Mouse (Mus musculus): ENCODE measurements around the gene Pank1. TPM values are rescaled to one million over a fixed set of nuclear protein-coding genes. Genes with fewer than 3 reads are reported as not detected.

The Pank1 gene
- total RNA-seq, 1 experiment = 6.9 TPM

DNA sequence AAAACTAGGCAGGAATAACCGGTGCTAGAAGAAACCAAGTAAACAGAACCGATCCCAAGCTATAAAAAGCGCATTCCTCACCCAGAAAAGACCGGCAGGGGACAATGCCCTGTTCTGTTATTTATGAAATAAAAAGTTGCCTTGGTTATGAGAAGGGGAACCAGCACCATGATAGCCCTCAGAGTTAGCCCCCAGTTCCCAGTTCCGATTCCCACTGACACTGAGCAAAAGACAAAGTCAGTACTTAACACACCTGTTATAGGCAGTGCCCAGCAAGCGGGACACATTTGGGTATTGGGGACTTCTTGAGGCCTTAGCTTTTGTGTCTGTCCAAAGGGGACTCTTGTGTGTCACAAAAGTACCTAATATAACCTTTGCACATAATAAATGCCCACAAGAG, 369 bp upstream of the Pank1 start:
- Histone ChIP-seq H3K27ac (ENCODE audit: insufficient read depth, low read depth, low read length, poor library complexity, severe bottlenecking) (no peak overlapping the region), H3K9me3 (ENCODE audit: control insufficient read depth, insufficient read depth, low read depth, low read length) (no peaks in the 10 kb centered on the region), H3K4me1 (ENCODE audit: control insufficient read depth in 2 of 2, insufficient read depth in 2 of 2, low read length in 2 of 2, poor library complexity in 1 of 2) (peaks cover 0 to 4% of the 10 kb centered on the region in 2 experiments; a peak in 1 of 4 replicates), H3K4me3 (ENCODE audit: insufficient read depth in 1 of 2, low read depth in 1 of 2, low read length in 2 of 2, poor library complexity in 1 of 2, severe bottlenecking in 1 of 2) (peak overlapping the region; percentile 71 to 80), H3K36me3 (ENCODE audit: control insufficient read depth, insufficient read depth, low read length, poor library complexity, severe bottlenecking) (no peaks in the 10 kb centered on the region), H3K9ac (ENCODE audit: insufficient read depth, low read depth, low read length, poor library complexity, severe bottlenecking) (peak overlapping the region; percentile 86; the same call in 1 of the 2 replicates)
- no peak for DNase-seq (ENCODE audit: low read depth, low spot score)
- in situ Hi-C loops (cut with MboI; ENCODE audit: low sequenced_read_pairs in 2 of 2, unreplicated experiment in 2 of 2) = no loop called here
- TF ChIP-seq HCFC1 (IDR thresholded peaks at IDR 0.05; ENCODE audit: borderline replicate concordance, insufficient read depth, low read length) (no peak), ZNF384 (IDR thresholded peaks at IDR 0.05; ENCODE audit: low read depth, low read length) (no peak)

DNA sequence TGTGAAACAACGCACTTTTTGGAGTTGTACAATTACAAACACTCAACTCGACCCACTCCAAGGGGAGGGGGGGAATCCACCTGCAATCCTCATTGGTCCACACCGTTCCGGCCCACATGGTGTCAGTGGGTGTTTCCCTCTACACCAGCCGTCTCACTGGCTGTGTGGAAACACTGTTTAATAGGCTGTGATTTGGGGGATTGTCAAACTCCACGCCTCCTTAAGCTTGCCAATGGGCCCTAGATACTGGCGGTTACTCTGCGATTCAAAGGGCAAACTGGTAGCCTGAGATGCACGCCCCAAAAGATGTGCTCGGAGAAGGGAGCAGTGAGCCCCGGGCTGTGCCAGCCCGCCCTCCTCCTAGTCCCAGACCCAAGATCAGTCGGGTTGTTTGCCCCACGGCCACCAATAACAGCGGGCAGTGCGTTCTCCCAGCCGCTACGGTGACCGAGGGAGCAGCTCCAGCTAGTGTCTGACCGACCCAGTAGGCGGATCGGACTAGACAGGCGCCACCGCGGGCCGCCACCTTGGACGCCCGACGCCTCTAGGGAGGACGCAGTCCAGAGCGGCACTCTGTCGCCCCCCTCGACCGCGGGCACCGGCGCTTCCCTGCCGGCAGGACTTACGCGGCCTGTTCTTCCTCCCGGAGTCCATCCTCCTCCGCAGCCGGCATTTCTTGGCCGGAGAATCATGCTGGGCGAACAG, 1.2 kb downstream of the Pank1 start:
- in situ Hi-C loops (cut with MboI; ENCODE audit: low sequenced_read_pairs in 2 of 2, unreplicated experiment in 2 of 2) = no loop called here
- no peaks in the 10 kb centered on the region for H3K36me3 ChIP-seq (ENCODE audit: control insufficient read depth, insufficient read depth, low read length, poor library complexity, severe bottlenecking)

GRCm38 (mm10) chr19:34876676-34877075, 2.6 kb downstream of the Pank1 start:
- in situ Hi-C loops (cut with MboI; ENCODE audit: low sequenced_read_pairs in 2 of 2, unreplicated experiment in 2 of 2) = no loop called here
- no peak overlapping the region for H3K4me3 ChIP-seq (ENCODE audit: insufficient read depth in 1 of 2, low read depth in 1 of 2, low read length in 2 of 2, poor library complexity in 1 of 2, severe bottlenecking in 1 of 2)
- no peak overlapping the region for H3K27ac ChIP-seq (ENCODE audit: insufficient read depth, low read depth, low read length, poor library complexity, severe bottlenecking)
- H3K9me3 ChIP-seq (ENCODE audit: control insufficient read depth, insufficient read depth, low read depth, low read length) = no peaks in the 10 kb centered on the region
- TF ChIP-seq ZC3H11A (IDR thresholded peaks at IDR 0.05; ENCODE audit: borderline replicate concordance, low read depth, low read length) = no peak
- TF ChIP-seq MAFK (IDR thresholded peaks at IDR 0.05; ENCODE audit: insufficient read depth, low read depth, low read length) = no peak
- no peak for TF ChIP-seq ZNF384 (IDR thresholded peaks at IDR 0.05; ENCODE audit: low read depth, low read length)
- TF ChIP-seq CHD2 (IDR thresholded peaks at IDR 0.05; ENCODE audit: low read depth, low read length) = no peak
- no peak for TF ChIP-seq HCFC1 (IDR thresholded peaks at IDR 0.05; ENCODE audit: borderline replicate concordance, insufficient read depth, low read length)
- no peaks in the 10 kb centered on the region for H3K36me3 ChIP-seq (ENCODE audit: control insufficient read depth, insufficient read depth, low read length, poor library complexity, severe bottlenecking)
- H3K4me1 ChIP-seq (ENCODE audit: control insufficient read depth in 2 of 2, insufficient read depth in 2 of 2, low read length in 2 of 2, poor library complexity in 1 of 2) = no peaks in the 10 kb centered on the region
- H3K9ac ChIP-seq (ENCODE audit: insufficient read depth, low read depth, low read length, poor library complexity, severe bottlenecking) = no peak overlapping the region
- no peak for DNase-seq (ENCODE audit: low read depth, low spot score)

More for the DNA sequence above, 1.2 kb downstream of the Pank1 start:
- Histone ChIP-seq H3K4me1 (ENCODE audit: control insufficient read depth in 2 of 2, insufficient read depth in 2 of 2, low read length in 2 of 2, poor library complexity in 1 of 2) (peaks cover 0 to 4% of the 10 kb centered on the region in 2 experiments; a peak in 1 of 4 replicates), H3K4me3 (ENCODE audit: insufficient read depth in 1 of 2, low read depth in 1 of 2, low read length in 2 of 2, poor library complexity in 1 of 2, severe bottlenecking in 1 of 2) (peak overlapping the region; percentile 71 to 80), H3K9me3 (ENCODE audit: control insufficient read depth, insufficient read depth, low read depth, low read length) (no peaks in the 10 kb centered on the region), H3K9ac (ENCODE audit: insufficient read depth, low read depth, low read length, poor library complexity, severe bottlenecking) (peak overlapping the region; percentile 86), H3K27ac (ENCODE audit: insufficient read depth, low read depth, low read length, poor library complexity, severe bottlenecking) (peak overlapping the region; percentile 26)
- DNase-seq (ENCODE audit: low read depth, low spot score) = peak; percentile 84
- TF ChIP-seq MAFK (IDR thresholded peaks at IDR 0.05; ENCODE audit: insufficient read depth, low read depth, low read length) (no peak), CHD2 (IDR thresholded peaks at IDR 0.05; ENCODE audit: low read depth, low read length) (0 out of 2 replicates have a peak, but pooled peaks have one; percentile 45)

DNA sequence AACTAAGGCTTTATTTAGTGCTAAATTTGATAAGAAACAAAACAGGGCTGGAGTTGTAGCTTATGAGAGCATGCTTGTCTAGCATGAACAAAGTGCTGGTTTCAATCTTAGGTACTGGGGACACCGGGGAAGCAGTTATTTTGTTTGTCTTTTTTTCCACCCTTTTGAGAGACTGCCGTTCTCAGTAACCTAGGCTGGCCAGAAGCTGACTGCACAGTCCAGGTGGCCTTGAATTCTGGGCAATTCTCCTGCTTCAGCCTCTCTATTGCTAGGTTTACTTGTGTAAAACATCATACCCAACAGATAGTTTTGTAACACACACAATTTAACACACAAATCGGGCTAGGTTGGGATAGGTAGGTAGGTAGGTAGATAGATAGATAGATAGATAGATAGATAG, 9.9 kb downstream of the Pank1 start:
- Histone ChIP-seq H3K9ac (ENCODE audit: insufficient read depth, low read depth, low read length, poor library complexity, severe bottlenecking) (no peak overlapping the region), H3K4me1 (ENCODE audit: control insufficient read depth in 2 of 2, insufficient read depth in 2 of 2, low read length in 2 of 2, poor library complexity in 1 of 2) (no peaks in the 10 kb centered on the region; a peak in 1 of 4 replicates), H3K9me3 (ENCODE audit: control insufficient read depth, insufficient read depth, low read depth, low read length) (no peaks in the 10 kb centered on the region), H3K36me3 (ENCODE audit: control insufficient read depth, insufficient read depth, low read length, poor library complexity, severe bottlenecking) (no peaks in the 10 kb centered on the region), H3K27ac (ENCODE audit: insufficient read depth, low read depth, low read length, poor library complexity, severe bottlenecking) (no peak overlapping the region), H3K4me3 (ENCODE audit: insufficient read depth in 1 of 2, low read depth in 1 of 2, low read length in 2 of 2, poor library complexity in 1 of 2, severe bottlenecking in 1 of 2) (no peak overlapping the region)
- TF ChIP-seq ZC3H11A (IDR thresholded peaks at IDR 0.05; ENCODE audit: borderline replicate concordance, low read depth, low read length) = no peak
- no peak for TF ChIP-seq MAFK (IDR thresholded peaks at IDR 0.05; ENCODE audit: insufficient read depth, low read depth, low read length)
- no peak for TF ChIP-seq ZNF384 (IDR thresholded peaks at IDR 0.05; ENCODE audit: low read depth, low read length)
- no peak for TF ChIP-seq HCFC1 (IDR thresholded peaks at IDR 0.05; ENCODE audit: borderline replicate concordance, insufficient read depth, low read length)
- TF ChIP-seq CHD2 (IDR thresholded peaks at IDR 0.05; ENCODE audit: low read depth, low read length) = no peak
- no peak for DNase-seq (ENCODE audit: low read depth, low spot score)
- in situ Hi-C loops (cut with MboI; ENCODE audit: low sequenced_read_pairs in 2 of 2, unreplicated experiment in 2 of 2) = no loop called here
